Mouse (Mus musculus): Measurements from ENCODE around the gene Nkx2-3.

DNA sequence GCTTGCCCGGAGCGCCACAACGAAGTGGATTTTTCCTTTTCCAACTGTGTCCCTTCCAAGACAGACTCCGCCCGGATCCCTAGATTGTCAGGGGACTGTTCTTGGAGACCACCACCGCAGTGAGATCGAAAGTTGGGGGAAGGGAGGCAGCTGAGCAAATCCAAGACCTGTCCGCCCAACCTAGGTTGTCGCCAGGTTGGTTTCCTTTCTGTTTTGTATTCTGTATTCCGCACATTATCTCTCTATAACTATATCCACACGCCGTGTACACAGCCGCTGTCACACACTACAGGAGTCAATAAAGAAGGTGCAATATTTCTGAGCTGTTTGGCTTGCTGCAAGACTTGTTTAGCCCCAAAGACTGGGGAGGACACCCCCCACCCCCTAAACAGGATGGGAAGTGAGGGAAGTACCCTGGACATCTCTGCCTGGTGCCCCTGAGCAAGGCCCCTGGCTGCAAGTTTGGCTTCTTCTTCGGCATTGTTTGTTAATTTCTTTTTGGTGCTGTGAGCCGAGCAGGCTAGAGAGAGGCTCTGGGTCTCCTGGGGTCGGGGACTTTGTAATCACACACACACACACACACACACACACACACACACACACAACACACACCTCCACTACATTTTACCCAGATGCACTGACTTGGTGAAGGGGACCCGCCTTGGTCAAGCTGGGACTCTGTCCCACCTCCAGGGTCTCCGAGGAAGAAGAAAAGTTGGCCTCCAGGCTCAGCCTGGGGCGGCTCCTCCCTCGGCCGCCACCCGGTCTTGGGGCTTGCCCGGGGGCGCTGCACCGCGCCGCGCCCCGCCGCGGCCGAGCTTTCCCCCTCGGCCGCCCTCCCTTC, 3.7 kb downstream of the Nkx2-3 start:
- TF ChIP-seq CTCF (IDR thresholded peaks at IDR 0.05; ENCODE audit: control insufficient read depth, insufficient read depth, insufficient replicate concordance, low read depth, low read length) (no peak), POLR2A (IDR thresholded peaks at IDR 0.05; ENCODE audit: control insufficient read depth, low read depth, low read length) (no peak)
